Mouse (Mus musculus) heart, adult 11 months (tissue): Measurements from ENCODE around the gene Cracr2b.

ENCODE experiments used
- DNase-seq: peaks from one replicate; pipeline ENCODE4 v3.0.0; 2022

The Cracr2b gene

DNA sequence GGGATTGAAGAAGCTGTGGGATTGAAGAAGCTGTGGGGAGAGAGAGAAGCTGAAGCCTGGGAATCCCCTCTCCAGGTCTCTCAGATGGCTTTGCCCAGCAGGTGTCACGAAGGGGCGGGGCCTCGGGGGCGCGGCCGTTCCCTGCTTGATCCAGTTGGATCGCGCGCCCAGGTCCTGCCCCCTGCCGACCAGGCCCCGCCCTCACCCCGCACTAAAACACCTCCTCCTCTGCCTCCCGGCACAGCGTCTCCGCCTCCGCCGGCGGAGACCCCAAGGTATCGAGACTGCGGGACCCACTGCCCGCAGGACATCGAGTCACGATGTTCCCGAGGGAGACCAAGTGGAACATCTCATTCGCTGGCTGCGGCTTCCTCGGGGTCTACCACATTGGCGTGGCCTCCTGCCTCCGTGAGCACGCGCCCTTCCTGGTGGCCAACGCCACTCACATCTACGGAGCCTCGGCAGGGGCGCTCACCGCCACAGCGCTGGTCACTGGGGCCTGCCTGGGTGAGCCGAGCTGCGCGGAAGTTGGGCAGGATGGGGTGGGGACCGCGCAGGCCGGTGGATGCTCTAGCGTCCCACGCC lies 5.8 kb upstream of the Cracr2b start, which contains the start of gene Pnpla2:
Gene Pnpla2 (plus strand): TSS at position 232 of the 585 bp plus-strand sequence.
- DNase-seq = peak; percentile 100

DNA sequence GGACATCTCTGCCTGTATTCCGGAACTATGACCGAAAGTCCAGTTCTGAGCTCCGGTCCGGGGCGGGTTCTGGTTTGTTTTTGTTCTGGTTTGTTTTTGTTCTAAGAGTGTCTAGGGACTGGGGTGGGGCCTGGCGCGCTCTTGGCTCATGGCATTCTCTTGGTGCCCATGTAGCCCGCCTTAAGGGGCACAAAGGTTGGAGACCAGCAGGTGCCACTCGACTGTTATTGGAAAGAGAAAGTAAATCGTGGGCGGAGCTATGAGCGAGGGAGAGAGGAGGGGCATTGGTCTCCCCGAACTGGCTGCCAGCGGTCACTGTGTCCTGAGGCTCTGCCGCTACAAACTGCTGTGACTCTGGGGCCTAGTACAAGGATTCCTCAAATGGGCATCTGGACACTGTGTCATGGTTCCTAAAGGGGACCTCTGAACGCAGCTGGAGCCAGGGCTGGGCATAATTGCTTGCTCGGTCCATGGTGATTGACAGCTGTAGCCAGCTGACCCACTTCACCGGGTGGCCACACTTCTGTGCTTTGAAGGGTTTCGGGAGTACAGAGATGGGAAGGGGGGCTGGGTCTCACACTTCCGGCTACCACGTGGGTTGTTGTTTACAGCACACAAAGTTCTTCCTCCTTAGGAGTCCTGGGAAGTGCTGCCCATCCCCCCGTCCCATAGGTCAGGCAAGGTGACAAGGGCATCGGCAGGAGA lies 5.1 kb upstream of the Cracr2b start:
- peak; percentile 99 for DNase-seq

DNA sequence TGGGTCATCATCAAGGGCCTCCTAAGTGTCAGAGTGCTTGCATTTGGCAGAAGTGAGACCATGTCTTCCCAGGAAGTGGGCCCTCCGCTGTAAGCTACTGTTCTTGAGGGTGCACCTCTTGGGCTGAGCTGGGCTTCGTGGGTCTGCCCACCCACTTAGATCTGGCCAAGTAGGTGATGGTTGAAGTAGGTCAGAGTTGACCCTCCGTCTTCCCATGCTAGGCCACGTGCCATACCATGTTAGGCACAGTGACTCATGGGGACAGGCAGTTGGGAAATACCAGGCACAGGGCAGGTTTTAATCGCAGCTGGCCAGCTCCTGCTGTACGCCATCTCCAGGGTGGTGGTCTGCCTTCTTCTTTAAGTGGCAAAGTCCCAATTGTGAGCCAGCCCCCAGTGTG lies 4.2 kb upstream of the Cracr2b start:
- DNase-seq = peak; percentile 97

DNA sequence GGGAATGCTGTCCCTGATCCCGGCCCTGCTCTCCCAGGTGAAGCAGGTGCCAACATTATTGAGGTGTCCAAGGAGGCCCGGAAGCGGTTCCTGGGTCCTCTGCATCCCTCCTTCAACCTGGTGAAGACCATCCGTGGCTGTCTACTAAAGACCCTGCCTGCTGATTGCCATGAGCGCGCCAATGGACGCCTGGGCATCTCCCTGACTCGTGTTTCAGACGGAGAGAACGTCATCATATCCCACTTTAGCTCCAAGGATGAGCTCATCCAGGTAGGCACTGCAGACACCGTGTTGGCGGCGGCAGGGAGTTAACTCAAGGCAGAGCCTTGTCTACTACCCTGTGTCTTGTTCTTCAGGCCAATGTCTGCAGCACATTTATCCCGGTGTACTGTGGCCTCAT lies 3.7 kb upstream of the Cracr2b start:
- peak; percentile 95 for DNase-seq

DNA sequence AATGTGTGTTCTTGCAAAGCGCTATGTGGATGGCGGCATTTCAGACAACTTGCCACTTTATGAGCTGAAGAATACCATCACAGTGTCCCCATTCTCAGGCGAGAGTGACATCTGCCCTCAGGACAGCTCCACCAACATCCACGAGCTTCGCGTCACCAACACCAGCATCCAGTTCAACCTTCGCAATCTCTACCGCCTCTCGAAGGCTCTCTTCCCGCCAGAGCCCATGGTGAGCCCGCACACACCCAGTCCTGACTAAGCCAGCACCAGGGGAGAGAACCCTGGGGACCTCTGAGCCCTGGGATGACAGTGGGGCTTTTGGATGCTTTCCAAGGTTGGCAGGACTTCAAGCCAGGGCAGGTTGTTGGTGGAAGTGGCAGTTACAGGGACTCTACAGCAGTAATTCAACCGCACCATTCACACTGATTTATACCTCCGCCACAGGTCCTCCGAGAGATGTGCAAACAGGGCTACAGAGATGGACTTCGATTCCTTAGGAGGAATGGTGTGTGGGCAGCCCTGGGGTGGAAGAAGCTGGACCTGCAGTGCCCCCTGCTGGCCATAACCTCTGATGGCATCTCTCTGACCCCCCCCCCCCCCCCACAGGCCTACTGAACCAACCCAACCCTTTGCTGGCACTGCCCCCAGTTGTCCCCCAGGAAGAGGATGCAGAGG lies 2.8 kb upstream of the Cracr2b start:
- peak; percentile 97 for DNase-seq

DNA sequence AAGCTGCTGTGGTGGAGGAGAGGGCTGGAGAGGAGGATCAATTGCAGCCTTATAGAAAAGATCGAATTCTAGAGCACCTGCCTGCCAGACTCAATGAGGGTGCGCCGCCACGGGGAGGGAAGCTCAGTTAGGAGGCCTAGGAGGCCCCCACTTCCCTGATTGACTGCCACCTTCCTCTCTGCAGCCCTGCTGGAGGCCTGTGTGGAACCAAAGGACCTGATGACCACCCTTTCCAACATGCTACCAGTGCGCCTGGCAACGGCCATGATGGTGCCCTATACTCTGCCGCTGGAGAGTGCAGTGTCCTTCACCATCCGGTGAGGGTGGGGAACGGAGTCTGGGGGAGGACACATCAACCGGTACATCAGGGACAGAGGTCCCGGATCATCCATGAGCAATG lies 2.2 kb upstream of the Cracr2b start:
- DNase-seq = peak; percentile 95

DNA sequence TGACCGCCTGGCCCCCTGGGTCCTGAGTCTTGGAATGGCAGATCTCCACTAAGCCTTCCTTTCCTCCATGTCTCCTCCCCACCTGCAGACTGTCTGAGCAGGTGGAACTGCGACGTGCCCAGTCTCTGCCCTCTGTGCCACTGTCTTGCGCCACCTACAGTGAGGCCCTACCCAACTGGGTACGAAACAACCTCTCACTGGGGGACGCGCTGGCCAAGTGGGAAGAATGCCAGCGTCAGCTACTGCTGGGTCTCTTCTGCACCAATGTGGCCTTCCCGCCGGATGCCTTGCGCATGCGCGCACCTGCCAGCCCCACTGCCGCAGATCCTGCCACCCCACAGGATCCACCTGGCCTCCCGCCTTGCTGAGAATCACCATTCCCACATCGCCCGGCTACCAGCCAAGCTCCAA lies 1.6 kb upstream of the Cracr2b start:
- DNase-seq = peak; percentile 96

DNA sequence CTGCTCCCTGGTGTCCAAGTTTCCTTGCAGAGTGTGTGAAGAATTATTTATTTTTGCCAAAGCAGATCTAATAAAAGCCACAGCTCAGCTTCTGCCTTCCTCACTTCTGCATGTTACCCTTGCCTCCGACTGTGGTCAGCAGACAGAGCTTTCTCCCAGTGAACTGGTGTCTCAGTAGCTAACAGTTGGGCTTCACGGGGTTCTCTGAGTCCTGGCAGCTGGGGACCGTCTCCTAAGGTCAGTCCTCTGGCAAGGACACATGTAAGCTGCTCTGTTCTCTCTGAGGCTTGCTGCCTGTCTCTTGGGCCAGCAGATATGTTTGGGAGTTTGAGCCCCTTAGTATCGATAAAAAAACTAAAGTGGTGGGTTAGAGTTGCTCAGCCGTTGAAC lies 898 bp upstream of the Cracr2b start:
- peak; percentile 95 for DNase-seq

DNA sequence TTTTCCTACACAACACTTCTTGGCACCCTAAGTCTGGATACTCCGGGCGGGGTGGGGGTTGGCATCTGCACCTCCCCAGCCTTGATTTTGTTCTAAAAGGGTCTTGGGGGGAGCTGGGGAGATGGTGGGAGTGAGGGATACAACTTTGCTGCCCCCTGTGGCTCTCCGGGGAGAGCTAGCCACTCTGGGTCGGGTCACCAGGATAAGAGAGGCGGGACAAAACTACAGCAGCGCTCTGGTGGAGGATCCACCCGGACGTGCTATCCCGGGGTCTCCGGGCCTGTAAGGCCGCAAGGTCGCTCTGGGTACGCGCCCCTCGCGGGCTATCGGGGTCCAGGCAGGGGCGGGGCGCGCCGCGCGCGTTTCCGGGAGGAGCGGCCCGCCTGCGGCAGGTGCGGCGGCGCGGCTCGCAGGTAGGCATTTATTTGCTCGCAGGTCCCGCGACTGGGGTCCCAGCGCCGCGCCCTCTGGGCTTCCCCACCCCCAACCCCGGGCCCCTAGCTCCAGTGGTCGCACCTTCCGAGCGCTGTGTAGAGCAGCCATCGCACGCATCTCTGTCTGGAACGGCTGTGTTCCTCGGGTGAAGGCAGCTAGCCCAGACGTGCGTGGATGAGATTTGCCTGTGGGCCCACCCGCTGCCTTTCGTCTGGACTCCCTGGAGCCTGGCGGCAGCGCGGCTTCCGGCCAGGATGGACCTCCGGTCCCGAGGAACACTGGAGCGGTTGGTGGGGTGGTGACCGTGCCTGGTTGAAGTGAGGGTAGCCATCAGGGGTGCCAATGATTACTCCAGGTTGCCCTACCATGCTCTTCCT lies 833 bp downstream of the Cracr2b start:
- peak; percentile 98 for DNase-seq

DNA sequence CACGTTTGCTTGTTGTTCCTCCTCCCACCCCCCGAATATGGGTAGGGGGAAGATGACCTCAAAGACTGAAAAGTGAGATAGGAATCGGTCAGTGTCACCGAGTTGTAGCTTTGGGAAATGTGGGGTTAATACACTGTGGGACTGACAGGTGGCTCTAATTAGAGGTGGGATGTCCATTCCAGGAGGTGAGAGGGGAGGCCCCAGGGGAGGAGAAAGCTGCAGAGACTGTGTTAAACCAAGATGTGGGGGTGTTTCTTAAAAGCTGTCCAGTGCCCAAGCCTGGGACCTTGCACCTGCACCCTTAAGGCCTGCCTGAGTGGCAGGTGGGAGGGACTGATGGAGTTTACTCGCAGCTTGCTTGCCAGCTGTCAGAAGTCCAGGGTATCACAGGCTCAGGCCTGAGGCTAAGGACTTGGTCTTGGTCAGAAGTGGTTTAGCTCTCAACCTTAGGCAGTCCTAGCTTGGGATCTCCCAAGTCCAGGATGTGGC lies 1.5 kb downstream of the Cracr2b start:
- peak; percentile 97 for DNase-seq

DNA sequence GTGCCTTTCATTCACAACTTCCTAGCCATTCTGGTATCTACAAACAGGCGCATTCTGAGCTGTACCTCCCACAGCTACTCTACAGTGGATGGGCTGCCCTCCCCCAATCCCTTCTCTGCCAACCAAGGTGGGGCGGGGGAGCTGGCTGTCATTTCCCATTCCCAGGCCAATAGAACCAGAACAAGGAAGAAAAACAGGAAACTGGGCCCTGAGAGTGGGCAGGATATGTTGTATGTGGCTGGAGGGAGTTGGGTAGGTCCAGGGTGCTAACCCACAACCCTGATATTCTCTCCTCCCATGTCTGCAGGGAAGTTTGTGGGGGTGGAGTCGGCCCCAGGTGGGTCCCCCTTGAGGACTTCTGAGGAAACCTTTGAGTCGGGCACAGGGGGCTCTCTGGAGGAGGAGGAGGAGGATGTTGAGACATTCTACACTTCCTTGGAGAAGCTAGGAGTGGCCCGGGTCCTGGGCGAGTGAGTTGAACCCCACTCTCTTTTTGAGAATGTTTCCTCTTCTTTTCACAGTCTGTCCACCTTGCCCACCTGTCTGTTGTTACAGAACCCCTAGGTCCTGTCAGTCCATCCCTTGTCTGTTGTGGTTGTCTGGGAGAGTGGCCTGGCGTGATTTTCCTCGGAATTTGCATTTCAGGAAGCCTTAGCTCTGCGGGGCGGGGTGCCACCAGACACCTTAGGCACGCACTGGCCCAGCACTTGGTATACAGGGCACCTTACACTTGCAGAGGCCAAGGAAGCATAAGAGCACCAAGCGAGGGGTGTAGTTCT lies 3.1 kb downstream of the Cracr2b start:
- DNase-seq = peak; percentile 99

DNA sequence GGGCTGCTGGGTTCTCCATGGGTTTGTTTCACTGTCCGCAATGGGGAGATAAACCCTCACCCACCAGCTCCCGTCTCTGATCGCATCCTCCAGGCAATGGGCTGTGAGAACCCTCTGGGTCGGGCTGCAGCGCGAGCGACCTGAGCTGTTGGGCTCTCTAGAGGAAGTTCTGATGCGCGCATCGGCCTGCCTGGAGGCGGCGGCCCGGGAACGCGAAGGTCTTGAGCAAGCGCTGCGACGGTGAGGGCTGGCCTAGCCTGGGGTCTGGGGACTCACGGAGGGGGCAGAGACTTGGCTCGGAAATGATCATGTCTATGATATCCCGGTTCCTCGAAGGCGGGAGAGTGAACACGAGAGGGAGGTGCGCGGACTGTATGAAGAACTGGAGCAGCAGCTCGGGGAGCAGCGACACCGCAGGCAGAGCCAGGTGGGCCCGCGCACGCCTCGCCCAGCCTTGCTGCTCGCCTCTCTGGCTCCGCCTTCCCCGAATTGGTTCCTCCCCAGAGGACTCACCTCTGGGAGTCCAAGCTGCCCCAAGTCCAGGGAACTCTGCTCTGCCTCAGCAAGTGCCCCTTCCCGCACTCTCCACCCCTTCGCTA lies 3.8 kb downstream of the Cracr2b start:
- peak; percentile 97 for DNase-seq

DNA sequence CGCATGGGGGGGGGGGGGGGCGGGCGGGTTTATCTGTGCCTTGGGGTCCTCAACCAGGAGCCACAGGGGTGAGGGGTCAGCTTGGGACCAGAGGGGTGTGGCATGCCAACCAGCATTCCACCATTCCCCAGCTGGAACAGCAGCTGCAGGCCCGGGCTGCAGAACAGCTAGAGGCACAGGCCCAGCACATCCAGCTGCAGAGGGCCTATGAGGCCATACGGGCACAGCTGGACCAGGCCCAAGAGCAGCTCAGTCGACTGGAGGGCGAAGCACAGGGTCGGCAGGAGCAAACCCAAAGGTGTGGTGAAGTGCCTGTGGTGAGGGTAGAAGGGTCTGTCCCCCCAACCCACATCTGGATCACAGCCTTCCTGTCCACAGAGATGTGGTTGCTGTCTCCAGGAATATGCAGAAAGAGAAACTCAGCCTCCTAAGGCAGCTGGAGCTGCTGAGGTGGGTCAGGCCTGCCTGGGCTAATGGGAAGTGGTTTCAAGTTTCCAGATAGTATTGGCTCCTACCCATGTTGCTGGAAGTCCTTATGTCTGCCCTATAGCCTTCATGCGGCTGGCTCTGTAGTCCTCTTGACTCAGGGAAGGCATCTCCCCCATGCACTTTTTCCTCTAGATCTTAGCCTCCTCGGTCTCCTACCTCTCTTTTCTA lies 4.6 kb downstream of the Cracr2b start:
- DNase-seq = peak; percentile 96

DNA sequence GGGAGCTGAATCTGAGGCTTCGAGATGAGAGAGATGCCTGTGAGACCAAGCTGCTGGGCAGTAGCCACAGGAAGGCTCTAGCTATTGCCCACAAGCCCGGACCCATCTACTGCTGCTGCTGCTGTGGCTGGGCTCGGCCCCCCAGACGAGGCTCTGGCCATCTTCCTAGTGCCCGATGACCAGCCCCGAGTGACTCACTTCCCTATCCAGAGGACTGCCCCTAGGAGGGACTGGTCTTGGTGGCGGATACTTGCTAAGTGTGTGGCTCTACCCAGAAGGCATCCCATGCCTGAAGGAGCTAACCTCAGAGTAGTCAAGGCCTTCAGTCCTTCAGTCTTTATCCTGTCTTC lies 5.1 kb downstream of the Cracr2b start:
- DNase-seq = peak; percentile 98

DNA sequence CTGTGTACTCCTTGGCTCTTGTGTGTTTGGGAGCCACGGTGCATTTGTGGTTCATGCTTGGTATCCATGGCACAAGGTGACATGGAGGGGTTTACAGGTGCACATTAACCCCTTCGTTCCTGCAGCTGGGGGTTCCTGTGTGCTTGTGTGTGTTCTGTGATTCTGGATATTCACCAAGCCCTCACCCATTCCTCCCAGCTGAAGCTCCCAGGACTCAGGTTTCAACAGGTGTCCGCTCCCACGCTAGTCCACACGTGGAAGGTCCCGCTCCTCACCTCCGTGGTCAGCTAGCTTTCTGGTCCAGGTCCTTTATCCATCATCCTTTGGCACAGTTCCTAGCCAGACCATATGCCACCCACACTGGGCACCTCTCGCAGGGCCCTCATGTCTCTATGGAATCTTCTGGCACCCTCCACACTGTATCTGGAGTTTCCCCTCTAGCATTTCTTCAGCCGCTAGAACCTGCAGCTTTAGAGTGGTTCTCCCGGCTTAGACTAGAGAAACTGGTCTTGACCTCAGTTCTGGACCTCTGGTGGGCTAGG lies 5.8 kb downstream of the Cracr2b start:
- peak; percentile 94 for DNase-seq

DNA sequence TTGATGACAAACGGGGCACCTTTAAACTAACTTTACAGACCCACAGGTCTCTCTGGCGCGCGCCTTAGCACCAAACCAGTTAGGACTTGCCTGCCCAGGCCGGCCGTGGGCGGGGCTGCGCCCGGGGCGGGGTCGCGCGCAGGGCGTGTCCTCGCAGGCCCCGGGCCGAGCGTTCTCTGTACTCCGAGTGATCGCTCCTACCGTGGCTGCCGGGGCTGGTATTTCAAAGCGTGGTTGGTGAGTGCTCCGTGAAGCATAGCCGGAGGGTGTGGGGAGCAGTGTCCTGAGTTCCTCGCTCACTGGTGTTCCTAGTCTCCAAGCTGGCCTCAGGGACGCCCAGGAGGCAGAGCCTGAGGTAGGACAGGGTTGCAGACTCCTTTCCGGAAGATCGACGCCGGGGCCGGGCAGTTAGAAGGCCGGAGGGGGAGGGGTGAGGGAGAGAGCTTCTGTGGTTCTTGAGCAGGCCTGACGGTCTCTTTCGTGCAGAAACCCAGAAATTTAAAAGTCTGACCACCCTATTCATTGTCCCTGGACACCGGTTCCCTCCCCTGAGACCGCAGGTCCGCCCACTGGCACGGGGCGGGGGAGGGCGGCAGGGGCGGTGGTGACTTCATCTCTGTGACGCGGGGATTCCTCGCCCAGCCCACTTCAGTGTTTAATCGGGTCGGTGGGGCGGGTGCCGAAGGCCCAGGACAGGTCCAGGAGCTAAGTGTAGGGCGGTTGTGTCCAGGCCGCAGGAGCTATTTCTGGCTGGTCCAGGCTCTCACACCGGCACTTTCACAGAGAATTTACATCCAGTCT lies 6.5 kb downstream of the Cracr2b start, which contains the start of gene Cd151:
Gene Cd151 (plus strand): TSS at position 163 of the 801 bp plus-strand sequence.
- DNase-seq = peak; percentile 99

DNA sequence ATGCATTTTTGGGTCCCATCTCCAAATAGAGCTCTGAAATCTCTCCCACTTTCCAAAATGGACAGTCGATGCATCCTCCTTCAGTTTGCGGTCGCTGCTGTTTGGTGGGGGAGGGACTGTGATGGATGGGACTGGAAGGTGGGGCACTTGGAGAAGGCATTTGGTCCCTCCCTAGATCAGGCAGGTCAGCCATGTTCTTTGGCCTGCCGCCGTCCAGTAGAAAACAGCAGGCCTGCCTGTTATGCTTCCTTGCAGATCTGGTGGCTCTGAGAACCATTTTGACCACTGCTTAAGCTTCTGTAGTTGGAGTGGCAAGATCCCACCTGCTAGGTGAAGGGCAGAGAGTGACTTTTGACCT lies 7.2 kb downstream of the Cracr2b start:
- no peak for DNase-seq

DNA sequence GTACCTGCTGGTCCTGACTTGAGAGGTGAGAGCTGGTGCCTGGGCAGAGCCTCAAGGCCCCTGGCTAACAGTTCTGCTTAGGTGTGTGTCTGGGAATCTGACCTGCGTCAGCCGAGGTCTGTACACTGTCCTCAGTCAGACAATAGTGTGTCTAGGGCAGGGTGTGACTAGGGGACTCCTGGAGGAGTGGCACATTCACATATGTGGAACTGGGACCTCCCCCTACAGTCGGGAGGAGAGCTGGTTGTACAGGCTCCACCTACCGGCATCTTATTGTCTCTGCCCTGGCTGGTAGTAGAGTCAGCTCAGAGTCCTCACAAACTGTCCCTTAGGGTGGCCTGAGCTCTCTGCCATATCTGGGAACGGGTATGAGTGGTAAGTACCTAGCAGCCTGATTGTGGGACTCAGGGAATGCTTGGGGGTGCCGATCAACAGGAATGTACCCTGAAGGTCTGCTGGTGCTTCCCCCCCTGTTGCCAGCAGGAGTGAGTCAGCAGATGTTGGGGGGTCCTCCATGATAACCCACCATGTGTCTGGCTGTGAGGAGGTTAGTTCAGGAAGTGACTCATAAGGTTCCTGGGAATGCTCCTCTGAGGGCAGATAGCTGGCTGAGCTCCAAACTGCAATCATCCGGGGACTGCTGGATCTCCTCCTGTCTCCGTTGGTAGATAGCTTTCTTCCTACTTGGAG lies 7.8 kb downstream of the Cracr2b start:
- DNase-seq = peak; percentile 99

DNA sequence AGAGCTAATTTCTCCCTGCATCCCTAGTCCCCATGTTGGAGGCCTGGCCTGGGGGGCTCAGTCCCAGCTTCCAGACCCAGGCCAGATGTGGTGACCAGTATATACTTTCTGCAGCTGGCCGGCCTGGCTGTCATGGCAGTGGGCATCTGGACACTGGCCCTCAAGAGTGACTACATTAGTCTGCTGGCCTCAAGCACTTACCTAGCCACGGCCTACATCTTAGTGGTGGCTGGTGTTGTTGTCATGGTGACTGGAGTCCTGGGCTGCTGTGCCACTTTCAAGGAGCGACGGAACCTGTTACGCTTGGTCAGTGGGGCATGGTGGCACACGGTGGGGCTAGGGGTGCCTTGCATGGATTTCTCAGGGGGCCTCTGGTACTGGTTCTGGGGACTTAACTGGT lies 8.5 kb downstream of the Cracr2b start:
- peak; percentile 96 for DNase-seq
